Mouse (Mus musculus) B cell, adult 2 months (primary cell): ENCODE data around the gene Jmjd7.
A peak's percentile ranks its signal among the peaks of the same experiment; 100 is the strongest.

ENCODE experiments used
- DNase-seq, 2 experiments: peaks; one replicate each; pipeline ENCODE4 v3.0.0; 2022

Jmjd7 gene

DNA sequence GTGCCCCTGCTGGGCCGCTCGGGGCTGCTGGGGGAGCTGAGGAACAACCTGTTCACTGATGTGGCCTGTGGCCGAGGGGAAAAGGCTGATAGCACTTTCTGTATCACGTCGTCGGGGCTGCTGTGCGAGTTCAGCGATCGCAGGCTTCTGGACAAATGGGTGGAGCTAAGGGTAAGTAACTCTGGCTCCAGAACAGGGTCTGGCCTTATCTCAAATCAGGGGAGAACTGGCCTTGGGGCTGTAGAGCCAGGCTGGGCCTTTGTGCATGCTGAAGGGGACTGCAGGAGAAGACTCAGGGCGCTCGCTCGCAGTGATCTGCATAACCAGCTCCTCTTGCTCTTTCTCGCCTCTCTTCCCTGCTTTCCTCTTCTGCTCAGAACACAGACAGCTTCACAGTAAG, 14.4 kb upstream of the Jmjd7 start:
- no peak for DNase-seq

DNA sequence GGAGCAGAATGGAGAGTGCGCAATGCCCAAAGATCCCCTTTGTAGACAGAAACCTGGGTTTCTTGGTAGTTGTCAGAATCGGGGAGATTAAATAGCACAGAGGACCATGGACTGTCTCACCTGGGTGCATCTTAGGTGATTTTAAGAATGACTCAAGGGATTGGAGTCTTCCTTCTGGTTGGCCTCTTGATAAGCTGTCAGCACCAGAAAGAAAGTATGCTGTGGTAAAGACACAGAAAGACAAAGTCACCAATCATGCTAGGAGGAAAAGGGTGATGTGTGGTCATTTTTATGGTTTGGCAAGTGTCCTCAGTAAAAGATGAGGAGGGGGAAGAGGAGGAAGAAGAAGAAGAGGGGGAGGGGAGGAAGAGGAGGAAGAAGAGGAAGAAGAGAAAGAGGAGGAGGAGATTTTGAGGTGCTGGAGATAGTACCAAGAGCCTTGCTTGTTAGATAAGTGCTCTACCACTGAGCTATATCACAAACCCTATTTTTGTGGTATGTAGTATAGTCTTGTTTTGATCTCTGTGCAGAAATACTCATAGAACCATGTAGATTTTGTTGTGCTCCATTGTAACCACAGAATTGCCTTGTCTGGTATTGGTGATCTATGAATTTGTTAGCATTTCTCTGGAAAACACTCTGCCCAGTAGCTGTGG, 13.3 kb upstream of the Jmjd7 start:
- no peak for DNase-seq

DNA sequence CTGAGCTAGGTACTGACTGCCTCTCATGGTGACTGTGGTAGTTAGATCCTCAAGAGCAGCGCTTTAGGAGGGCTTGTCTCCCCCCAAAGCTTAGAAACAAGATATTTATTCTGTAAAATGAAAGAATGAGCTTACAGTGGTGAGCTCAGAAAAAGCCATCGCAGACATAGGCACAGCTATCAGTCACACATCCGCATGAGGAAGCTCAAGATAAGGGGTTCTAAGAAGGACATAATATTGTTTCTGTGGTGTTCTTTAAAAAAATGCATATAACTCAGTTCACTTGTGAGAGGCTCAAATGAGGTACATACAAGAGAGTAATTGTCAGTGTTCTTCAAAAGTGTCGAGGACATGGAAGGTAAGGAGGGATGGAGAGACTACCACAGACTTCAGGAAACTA, 11.4 kb upstream of the Jmjd7 start:
- DNase-seq: no peak

DNA sequence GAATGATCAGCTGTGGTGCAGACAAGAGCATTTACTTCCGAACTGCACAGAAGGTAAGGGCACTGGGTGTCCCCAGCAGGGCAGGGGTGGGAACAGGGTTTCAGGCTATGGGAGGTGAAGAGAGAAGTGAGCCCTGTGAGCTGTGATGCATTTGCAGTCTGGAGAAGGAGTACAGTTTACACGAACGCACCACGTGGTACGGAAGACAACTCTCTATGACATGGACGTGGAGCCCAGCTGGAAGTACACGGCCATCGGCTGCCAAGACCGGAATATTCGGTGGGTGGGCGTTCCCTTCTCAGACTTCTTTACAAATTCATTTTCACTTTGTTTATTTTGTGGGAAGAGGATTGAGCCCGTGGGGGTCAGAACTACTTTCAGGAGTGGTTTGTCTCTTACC, 9.7 kb upstream of the Jmjd7 start:
- no peak for DNase-seq

DNA sequence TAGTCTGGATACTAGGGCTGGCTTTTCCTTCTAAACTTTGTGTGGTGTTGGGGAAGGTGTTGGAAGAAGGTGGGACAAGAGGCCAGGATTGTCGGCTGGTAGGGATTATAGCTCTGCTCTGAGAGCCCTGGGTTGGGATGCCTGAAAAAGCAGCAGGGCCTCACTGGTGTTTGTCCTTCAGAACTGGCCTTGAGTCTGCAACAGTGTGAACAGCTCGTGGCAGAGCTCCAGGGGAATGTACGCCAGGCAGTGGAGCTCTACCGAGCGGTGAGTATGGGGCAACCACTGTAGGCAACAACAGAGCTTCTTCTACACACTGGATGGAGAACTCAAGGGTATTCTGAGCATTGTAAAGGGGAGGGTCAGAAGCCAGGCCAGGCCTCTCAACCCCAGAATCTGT, 2.9 kb upstream of the Jmjd7 start:
- DNase-seq: no peak

DNA sequence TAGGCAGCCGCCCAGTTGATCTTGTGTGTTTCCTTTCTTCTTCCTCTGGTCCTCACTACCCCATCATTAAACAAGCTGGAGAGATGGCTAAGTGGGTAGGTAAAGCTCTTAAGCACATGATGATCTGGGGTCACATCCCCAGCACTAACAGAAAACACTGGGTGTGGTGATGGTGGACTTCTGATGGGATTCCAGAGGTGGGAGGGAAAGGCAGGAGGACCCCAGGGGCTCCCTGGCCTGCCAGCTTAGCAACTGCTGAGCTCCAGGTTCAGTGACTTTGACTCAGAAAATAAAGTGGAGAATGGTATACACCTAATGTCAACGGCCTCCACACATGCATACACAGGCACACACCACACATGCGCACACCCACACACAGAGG, 658 bp downstream of the Jmjd7 start:
- DNase-seq: no peak

DNA sequence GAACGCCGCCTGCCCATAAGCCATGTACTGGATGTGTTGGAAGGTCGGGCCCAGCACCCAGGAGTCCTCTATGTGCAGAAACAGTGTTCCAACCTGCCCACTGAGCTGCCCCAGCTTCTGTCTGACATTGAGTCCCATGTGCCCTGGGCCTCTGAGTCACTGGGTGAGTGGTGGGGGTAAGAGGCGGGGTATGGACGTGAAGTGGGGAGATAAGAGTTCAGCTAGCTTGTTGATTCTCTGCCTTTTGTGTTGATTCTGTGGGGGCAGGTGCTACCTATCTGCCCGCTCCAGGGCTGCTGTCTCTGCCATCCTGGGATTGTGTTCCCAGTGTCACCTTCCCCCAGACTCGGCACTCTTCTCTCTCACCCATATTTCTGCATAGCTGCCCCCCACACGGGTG, 3.1 kb downstream of the Jmjd7 start:
- DNase-seq: no peak

DNA sequence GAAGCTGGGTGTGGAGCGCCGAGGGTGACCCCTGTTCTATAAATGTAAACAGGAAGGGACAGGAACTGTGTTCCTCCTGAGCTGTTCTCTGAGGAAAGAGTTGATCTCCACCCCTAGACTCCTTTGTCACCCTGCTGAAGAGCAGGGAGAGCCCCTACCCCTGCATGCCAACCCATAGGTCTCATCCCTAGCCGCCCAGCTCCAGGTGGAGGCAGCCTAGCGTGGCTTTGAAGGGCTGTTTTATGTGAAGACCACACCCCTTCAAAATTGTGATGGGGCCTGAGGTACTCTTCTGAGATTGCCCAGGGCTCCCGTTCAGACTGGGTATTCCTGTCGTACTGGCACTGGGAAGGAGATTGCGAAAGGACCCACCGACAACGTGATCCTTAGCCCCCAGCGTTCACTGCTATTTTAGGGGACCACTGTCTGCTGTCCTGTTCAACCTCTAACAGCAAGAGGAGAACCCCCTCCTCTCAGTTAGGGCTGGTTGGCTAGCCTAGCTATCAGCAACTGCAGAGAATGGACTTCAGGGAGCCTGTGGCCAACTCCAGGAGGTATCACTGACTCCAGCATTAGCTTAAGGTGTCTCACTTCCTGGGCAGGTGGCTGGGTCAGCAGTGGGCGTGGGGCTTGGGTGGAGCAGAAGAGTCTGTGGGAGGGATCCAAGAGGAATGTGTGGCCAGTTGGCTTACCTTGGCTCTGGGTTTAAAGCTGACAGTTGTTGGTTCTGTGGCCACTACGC, 5.6 kb downstream of the Jmjd7 start, which contains the start of gene Pla2g4b:
Gene Pla2g4b (plus strand): TSS at position 692 of the 742 bp plus-strand sequence.
- DNase-seq: no peak

DNA sequence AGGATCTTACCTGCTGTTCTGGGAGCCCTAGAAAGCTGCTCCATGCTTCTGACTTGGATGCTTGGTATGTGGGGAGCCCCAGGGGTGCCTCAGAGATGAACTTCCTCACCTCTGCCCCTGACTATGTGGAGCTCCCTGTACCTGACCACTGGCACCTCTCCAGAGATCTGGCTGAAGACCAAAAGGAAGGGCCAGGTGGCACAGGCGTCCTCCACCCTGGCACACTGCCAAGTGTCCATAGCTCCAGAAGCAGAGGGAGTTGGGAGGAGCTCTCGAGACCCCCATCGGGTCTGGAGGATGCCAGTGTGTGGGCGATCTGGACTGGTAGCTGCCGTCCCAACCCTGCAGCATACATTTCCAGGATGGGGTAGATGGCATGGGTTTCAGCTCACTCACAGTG, 6.4 kb downstream of the Jmjd7 start:
- DNase-seq: no peak

DNA sequence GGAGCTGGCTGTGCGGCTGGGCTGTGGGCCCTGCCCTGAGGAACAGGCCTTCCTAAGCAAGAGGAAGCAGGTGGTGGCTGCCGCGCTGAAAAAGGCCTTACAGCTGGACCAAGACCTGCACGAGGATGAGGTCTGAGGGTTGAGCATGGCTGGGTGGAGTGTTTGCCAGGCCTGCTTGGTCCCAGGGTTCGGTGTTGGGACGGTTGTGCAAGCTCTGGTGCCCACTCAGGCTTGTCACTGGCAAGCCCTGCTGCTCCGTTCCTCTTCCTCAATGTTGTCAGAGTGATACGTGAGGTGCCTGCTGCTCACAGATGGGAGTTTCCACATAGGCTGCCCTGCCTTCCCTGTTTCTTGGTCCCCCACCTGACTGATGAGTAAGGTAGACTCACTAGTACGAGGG, 10.5 kb downstream of the Jmjd7 start:
- DNase-seq: no peak

DNA sequence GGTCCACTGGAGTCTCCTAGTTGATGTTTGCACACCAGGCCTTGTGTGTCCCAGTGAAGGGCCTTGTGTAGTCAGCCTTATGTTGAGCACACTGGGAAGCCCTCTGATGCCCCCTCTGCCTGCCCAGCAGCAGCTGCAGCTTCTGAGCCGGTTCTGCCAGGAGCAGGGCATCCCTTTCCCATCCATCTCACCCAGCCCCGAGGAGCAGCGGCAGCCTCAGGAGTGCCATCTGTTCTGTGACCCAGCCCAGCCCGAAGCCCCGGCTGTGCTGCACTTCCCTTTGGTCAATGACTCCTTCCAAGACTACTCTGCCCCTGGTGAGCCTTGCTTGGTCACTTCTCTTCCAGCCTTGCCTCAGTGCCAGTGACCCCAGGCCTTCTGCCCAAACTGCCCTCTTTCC, 13.7 kb downstream of the Jmjd7 start:
- DNase-seq: no peak

DNA sequence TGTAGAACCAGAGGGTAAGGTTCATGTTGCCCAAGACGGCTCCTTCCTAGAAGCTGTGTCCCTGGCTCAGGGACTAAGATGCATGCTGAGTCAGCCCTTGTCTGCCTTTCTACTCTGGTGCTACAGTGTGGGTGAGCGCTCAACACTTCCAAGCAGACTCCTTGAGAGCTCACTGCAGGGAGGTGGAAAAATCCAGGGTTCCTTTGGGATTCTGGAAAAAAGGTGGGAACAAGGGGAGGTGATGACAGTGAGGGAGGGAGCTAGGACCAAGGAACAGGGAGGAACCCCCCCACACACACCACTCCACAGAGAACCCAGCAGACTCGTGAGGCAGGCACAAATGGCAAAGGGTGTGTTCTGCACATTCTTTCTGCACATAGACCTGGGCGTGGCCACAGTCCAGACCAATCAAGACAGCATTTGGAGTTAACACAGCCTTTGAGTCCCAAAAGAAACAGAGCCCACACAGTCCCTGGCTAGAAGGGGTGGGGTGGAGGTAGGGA, 16.9 kb downstream of the Jmjd7 start:
- DNase-seq: no peak

DNA sequence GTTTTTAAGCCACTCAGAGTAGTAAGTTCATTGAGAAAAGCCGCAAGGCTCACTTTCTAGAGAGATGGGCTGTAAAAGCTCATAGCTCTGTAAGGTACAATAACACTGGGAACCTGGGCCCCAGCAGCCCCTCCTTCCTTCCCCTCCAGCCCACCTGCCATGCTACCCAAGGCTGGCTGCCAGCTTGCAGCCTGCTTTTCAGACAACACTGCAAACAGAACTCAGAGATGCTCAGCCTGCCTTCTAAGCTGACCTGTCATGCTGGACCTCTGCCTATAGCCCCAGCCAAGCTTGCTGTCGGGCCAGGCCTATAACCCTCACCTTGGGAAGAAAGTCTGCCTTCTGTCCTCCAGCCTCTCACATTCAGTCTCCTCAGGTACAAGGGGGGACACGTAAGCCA, 17.4 kb downstream of the Jmjd7 start:
- DNase-seq: no peak

DNA sequence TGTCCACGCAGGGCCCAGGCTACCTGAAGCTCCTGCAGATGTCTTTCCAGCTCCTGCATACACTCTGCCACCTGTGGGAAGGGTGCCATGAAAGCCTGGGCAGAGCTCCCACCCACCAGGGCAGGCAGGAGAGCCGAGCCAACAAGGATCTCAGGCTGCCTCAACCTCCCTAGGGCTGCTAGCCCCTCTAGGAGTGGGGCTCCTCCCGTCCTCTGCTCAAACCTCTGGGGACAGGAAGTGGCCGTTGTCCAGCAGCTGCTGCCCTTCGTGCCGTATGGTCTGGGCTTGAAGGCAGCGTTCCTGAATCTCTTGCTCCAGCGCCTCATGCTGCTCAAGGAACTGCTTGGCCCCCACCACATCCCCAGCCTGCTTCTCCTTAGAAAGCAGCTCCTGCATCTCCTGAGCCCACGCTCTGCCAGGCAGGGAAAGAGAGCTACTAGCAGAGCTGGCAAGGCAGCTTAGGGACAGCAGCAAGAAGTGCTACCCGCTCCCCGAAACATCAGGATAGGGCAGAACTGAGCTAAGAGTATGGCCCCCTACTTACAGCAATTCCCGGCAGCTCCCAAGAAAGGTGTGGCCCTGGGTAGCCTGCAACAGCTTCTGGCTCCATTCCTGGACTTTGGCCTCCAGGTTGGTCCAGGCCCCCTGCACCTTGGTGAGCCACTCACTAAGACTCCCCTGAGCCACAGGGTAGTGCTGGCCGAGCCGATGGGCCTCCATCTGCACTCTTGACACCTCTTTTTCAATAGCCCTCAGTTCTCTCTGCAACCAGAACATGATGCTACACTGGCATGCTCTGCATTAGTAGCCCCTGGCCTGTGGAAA, 19.4 kb downstream of the Jmjd7 start:
- no peak for DNase-seq

DNA sequence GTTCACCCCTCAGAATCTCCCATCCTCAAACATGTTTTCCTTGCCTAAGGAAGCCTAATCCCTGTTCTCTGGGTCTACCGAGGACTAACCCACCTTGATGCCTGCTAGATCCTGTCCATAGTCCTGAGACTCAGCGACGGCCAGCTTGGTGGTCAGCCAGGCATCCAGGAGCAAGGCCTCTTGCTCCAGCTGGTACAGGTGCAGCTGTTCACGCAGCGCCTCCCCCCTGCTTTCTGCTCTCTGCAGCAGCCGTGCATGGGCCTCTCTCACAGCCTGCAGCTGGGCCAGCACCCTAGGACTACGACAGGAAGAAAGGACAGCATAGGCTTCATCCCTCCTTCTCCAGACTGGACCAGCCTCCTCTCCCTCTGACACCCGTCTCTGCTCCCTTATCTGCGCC, 20.9 kb downstream of the Jmjd7 start:
- no peak for DNase-seq

DNA sequence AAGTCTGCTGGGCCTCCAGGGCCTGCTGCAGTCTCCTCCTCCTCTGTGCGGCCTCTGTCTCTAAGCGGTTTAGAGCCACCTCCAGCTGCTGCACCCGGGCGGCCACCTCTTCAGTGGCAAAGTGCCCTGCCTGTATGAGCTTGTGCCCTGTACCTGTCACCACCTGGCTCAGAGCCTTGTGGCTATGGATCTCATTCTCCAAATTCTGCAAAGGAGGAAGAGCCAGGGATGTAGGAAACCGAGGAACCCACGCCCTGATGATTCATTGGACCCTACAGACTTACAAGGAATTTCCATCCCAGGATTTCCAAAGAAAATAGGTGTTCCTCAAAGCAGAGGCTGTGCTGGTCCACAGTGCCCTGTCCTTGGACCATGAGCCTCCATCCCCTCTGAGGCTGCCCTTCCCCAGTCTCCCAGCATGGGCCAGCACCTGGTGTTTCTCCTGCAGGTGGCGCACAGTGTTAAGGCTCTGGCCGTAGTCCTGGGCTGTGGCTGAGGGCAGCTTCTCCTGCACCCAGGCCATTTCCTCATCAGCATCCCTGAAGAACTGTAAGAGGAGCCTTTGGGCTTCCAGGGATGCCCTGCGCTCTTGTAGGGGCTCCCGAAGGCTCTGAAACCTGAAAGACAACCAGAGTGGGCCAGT, 22.5 kb downstream of the Jmjd7 start:
- DNase-seq: peak; percentile 46 to 48

DNA sequence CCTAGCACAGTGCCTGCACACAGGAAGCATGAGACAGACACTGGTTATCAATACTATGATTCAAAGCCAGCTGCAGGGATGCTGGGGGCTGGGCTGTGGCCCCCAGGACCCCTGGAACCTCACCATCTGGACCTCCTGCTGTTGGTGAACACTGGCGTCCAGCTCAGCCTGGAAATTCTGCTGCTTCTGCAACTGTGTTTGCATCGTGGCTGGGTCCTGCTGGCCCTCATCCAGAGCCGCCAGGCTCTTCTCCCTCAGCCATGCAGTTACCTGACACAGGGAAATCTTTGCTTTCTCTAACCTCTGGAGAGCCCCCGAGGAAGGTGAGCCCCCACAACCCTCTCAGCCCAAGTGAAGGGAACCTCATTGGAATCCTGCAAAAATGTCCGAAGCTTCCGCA, 24.1 kb downstream of the Jmjd7 start:
- no peak for DNase-seq

DNA sequence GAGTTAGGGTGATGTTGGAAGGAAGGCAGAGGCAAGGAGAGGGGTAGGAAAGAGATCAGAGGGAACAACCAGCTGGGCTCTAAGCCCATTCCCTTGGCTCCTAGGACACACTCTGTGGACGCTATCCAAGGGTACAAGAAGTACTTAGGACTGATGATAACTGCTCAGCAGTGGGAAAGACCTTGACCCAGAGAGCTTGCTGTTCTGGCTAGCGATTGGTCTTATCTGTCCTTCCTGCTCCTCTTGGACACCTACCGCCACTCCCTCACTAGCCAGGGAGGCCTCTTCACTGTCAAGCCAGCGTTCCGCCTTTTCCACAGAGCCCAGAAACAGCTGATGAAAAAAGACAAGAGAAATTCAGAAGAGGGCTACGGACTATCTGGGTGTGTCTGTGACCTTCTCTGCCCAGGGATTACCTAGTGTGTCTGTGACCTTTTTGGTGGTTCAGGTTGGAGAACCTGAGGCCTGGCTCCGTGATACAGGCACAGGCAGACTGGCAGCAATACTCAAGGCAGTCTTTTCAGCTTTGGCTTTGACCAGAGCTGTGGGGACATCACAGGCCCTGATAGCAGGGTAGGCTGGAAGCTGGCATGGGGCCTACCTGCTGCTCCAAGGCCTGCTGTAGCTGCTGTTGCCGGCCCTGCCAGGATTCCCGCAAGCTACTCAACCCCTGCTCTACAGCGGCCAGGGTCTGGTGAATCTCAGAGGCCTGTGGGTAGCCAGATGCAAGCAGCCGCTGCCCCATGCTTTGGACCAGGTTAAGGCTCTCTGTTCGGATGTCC, 27.7 kb downstream of the Jmjd7 start:
- no peak for DNase-seq

DNA sequence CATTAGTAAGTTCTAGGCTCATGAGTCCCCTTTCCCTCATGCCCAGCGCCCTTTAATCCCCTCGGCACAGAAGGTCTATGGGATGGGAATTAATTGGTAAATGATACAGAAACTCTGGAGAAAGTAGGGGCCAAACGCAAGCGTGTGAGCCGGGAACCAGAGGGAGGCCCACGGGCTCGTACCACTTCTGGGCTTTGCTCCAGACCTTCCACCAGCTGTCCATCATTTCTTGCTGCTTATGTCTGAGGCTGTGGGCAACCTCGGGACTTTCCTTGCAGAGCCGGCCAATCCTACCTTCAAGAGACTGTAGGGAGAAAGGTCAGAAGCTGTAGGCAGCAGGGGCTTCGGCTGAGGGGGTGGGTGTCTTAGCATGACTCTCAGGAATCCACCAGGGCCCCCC, 28.6 kb downstream of the Jmjd7 start:
- DNase-seq: no peak

DNA sequence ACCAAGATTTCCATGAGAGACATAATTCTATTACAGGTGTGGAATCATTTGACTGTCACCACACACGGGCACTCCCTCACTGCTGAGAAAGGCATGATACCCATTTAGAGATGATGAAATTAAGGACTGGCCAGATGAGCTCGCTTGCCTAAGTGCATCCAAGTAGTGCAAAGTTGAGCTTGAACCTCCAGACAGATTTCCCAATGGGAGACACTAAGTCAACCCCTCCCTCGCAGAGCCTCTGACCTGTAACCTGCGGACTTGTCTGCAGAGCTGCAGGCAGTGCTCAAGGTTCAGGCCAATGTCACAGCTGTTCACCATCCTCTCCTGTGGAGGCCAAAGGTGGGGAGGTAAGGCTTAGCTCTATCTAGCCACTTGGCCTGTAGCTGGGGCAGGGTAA, 31.5 kb downstream of the Jmjd7 start:
- no peak for DNase-seq

DNA sequence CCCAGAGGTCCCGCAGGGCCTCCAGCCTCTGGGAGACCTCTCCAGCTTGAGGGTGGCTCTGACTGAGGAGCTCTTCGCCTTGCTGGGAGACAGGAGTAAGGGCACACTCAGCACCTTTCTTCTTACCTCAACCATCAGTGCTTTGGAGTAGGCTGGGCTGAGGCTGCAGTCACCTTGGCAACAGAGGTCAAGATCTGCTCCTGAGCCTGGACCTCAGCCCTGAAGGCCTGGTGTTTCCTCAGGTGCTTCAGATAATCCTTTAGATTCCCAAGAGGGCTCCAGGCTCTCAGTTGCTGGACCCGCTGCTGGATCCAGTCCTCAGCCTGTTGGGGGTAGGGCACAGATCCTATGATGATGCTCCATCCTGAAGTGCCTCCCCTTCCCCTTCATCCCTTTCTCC, 32.2 kb downstream of the Jmjd7 start:
- DNase-seq: no peak

DNA sequence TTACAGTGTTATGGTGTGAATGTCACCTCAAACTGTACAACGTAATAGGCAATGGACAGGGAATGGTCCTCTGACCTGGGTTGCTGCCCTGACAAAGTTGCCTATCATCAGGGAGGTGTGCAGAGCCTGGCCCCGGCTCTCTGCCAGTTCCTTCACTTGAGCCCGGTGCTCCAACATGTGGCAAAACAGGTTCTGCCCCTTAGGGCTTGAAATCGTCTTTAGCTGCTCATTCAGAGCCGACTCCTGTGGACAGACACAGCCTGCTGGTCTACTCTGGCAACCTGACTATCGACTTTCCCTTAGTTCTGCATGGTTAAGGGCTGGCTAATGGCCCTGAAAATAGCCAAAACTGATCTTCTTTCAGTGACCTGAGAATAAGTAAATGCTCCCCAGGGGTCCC, 32.9 kb downstream of the Jmjd7 start:
- no peak for DNase-seq

DNA sequence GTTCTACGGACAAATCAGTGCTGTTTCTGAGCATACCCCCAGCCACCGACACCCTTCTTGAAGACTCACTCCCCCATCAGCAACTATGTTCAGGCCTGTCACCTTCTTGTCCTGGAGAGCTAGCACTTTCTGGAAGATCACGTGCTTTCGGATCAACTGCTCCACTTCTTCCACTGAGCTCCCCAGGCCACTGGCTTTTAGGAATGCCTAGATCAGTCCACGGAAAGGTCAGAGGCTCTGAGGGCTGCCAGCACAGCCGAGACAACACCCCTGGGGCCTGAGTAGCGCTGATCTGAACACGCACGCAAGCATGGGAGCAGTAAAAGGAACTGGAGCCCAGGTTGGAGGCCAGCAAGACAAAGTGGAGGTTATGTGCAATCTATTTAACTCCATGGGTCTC, 33.4 kb downstream of the Jmjd7 start:
- DNase-seq: no peak
